Mouse (Mus musculus) heart, embryonic 11.5 days (tissue): ENCODE measurements around the gene Def6. TPM values are rescaled to one million over a fixed set of nuclear protein-coding genes. Genes with fewer than 3 reads are reported as not detected.

ENCODE experiments used
- ATAC-seq: fragments of 200-750 bp; cut with Nextera tagmentation; replicated peaks from 2 replicates; pipeline ENCODE4 v1.8.0; 2017; ENCODE audit warnings: moderate library complexity; ENCODE audit not compliant: insufficient number of reproducible peaks, low FRiP score, low TSS enrichment
- H3K27ac ChIP-seq: fragments of 300-500 bp; sonication (generic); 2 replicates; pipeline ENCODE4 v1.5.1; 2014; ENCODE audit warnings: mild to moderate bottlenecking, low read depth, low read length
- H3K27me3 ChIP-seq: fragments of 300-500 bp; sonication (generic); 2 replicates; pipeline ENCODE4 v1.6.1; 2014; ENCODE audit warnings: mild to moderate bottlenecking, low read length, mixed read lengths; ENCODE audit not compliant: control insufficient read depth, insufficient read depth
- H3K36me3 ChIP-seq: fragments of 300-500 bp; sonication (generic); 2 replicates; pipeline ENCODE4 v1.6.1; 2014; ENCODE audit warnings: mild to moderate bottlenecking, low read length, moderate library complexity, mixed read lengths; ENCODE audit not compliant: control insufficient read depth, insufficient read depth
- H3K4me1 ChIP-seq: fragments of 300-500 bp; sonication (generic); 2 replicates; pipeline ENCODE4 v1.6.1; 2014; ENCODE audit warnings: low read length; ENCODE audit not compliant: control insufficient read depth, insufficient read depth
- H3K4me2 ChIP-seq: fragments of 300-500 bp; sonication (generic); 2 replicates; pipeline ENCODE4 v1.6.1; 2014; ENCODE audit warnings: mild to moderate bottlenecking, moderate library complexity
- H3K4me3 ChIP-seq: fragments of 300-500 bp; sonication (generic); 2 replicates; pipeline ENCODE4 v1.5.1; 2014; ENCODE audit warnings: low read depth, low read length
- H3K9ac ChIP-seq: fragments of 300-500 bp; sonication (generic); 2 replicates; pipeline ENCODE4 v1.6.1; 2014; ENCODE audit warnings: mild to moderate bottlenecking, low read depth, low read length, moderate library complexity
- H3K9me3 ChIP-seq: fragments of 300-500 bp; sonication (generic); replicated peaks from 2 replicates; pipeline ENCODE4 v1.6.1; 2016; ENCODE audit warnings: low read length; ENCODE audit not compliant: control insufficient read depth
- WGBS: fragments of 180-500 bp; shearing (Covaris S2); extraction: QIAGEN DNeasy Blood & Tissue Kit; methylation state at CpG from one replicate; pipeline ENCODE4 v1.1.7; 2014; ENCODE audit not compliant: insufficient replicate concordance; 5-methylcytosine and 5-hydroxymethylcytosine counted together
- polyA plus RNA-seq: library from polyadenylated mRNA; unstranded; fragments of >200 nt; fragmentation: Nextera tagmentation; extraction: Ambion mirVana; gene quantifications from 2 replicates; pipeline ENCODE4 v1.2.1, GENCODE M21; 2014

The Def6 gene
- polyA plus RNA-seq, 1 experiment from 2014 or later, result 2.6 TPM

DNA sequence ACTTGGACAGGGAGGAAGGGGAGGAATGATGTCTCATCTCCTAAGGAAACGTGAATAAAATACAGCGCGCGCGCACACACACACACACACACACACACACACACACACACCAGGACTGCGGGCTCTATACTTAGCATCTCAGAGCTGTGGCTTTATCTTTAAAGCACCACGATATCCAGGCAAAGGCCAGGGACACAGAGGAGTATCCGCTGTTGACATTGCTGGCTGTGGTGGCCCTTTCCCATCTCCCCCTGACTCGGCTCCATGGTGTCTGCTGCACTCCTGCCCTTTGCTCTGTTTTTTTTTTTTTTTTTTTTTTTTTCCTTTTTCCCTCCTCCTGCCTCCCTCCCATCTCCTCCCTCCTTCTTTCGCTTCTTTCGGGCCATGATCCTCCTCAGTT lies 54.2 kb downstream of the Def6 start:
- H3K9me3 ChIP-seq, result no peaks in the 10 kb centered on the region
- no peak overlapping the region for H3K4me2 ChIP-seq
- no peak overlapping the region for H3K9ac ChIP-seq
- ATAC-seq, result no peak; the same call in 1 of the 2 replicates
- peaks cover 21% of the 10 kb centered on the region for H3K4me1 ChIP-seq
- H3K36me3 ChIP-seq, result no peaks in the 10 kb centered on the region
- no peak overlapping the region for H3K27ac ChIP-seq
- WGBS, result 32% methylated on average over 11 of the region's 11 CpGs
- H3K27me3 ChIP-seq, result no peaks in the 10 kb centered on the region
- no peak overlapping the region for H3K4me3 ChIP-seq

GRCm38 (mm10) chr17:28263181-28263894 lies 55.8 kb downstream of the Def6 start:
- WGBS, result 68% methylated on average over 13 of the region's 13 CpGs
- Histone ChIP-seq H3K36me3 (no peaks in the 10 kb centered on the region), H3K4me2 (no peak overlapping the region), H3K27ac (no peak overlapping the region; the same call in 1 of the 2 replicates), H3K9ac (no peak overlapping the region), H3K9me3 (no peaks in the 10 kb centered on the region), H3K4me1 (peaks cover 18% of the 10 kb centered on the region), H3K27me3 (no peaks in the 10 kb centered on the region), H3K4me3 (no peak overlapping the region)
- no peak for ATAC-seq

- no peak for ATAC-seq
- H3K4me1 ChIP-seq, result peaks cover 14% of the 10 kb centered on the region
Measured at GRCm38 (mm10) chr17:28267251-28267650, 59.7 kb downstream of the Def6 start.

DNA sequence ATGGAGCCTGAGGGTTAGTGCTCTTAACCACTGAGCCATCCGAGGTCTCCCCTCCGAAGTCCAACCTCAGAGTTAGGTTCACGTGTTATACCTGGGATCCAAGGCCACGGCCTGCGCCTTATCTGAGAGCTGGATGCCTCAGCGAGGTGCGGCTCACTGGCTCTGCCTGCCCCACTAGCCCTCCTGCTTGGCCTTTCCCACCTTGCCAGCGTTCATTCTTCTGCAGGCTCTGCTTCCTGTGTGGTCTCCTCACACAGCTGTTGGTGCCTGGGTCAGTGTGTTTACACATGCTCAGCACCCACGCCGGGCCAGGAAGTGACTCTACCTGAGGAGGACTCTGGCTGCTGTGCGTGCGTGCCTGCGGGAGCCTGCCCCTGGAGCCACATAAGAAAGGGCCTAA lies 62.6 kb downstream of the Def6 start:
- WGBS, result 56% methylated on average over 13 of the region's 13 CpGs
- peaks cover 20% of the 10 kb centered on the region for H3K4me1 ChIP-seq
- no peak overlapping the region for H3K27ac ChIP-seq
- no peaks in the 10 kb centered on the region for H3K9me3 ChIP-seq
- no peaks in the 10 kb centered on the region for H3K36me3 ChIP-seq
- ATAC-seq, result no peak
- no peak overlapping the region for H3K4me3 ChIP-seq
- H3K9ac ChIP-seq, result no peak overlapping the region
- no peaks in the 10 kb centered on the region for H3K27me3 ChIP-seq
- no peak overlapping the region for H3K4me2 ChIP-seq

More at GRCm38 (mm10) chr17:28267251-28267650, 59.7 kb downstream of the Def6 start:
- H3K27ac ChIP-seq, result no peak overlapping the region
- H3K4me2 ChIP-seq, result no peak overlapping the region
- no peak overlapping the region for H3K4me3 ChIP-seq
- no peaks in the 10 kb centered on the region for H3K9me3 ChIP-seq
- no peak overlapping the region for H3K9ac ChIP-seq
- H3K36me3 ChIP-seq, result no peaks in the 10 kb centered on the region
- H3K27me3 ChIP-seq, result no peaks in the 10 kb centered on the region
- WGBS, result 83% methylated on average over 5 of the region's 5 CpGs

DNA sequence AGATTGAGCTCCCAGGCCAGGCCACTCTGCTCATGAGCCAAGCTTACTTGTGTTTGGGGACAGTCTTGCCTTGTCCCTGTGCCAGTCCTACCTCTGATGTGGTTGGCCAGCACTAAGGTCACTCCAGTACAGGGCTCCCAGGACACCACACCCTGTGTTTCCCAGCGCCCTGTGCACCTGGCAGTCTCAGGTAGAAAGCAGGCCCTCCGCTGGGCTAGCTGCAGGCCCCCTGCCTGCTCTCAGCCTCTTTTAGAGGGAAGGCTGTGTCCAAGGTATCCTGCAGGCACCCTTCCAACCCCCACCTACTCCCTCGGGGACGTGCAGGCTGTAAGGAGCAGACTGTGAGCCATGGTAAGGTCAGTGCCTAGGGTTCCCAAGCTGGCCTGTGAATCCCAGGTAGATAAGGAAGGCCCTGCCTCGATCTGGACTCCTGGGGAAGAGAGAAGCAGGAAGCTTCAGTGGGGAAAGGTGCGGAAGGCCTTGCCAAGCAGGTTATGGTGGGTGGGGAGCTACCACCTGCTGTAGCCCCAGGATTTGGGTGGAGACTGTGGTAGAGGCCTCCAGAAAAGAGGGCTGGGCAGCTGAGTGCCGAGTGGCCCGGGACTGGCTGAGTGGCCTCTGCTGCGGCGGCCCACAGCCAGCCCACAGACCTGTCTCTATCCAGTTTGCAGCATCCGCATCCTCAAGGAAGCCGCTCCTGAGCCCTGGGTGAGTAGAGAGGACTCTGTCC lies 64.1 kb downstream of the Def6 start:
- no peaks in the 10 kb centered on the region for H3K36me3 ChIP-seq
- H3K27me3 ChIP-seq, result no peaks in the 10 kb centered on the region
- no peak overlapping the region for H3K4me3 ChIP-seq
- H3K9me3 ChIP-seq, result no peaks in the 10 kb centered on the region
- H3K4me1 ChIP-seq, result peaks cover 17% of the 10 kb centered on the region
- no peak overlapping the region for H3K9ac ChIP-seq
- no peak for ATAC-seq
- WGBS, result 78% methylated on average over 12 of the region's 12 CpGs
- H3K4me2 ChIP-seq, result no peak overlapping the region
- H3K27ac ChIP-seq, result no peak overlapping the region

DNA sequence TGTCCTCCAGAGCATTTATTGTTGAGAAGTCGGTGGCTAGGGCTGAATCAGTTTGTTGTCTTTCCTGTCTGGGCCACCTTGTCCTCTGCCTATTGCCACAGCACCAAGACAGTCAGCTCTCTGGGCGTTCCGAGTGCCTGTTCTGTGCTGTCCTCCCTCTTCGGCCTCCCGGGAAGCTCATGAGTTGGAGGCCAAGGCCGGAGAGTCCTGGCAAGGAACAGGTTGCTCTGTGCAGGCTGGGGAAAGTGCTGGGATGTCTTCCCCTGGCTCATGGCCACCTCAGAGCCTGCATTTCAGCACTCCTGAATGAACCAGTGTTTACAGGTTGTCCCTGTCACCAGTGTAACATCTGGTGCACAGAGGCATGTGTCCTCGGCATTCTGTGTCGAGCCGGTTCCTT lies 64.7 kb downstream of the Def6 start:
- Histone ChIP-seq H3K4me2 (no peak overlapping the region), H3K4me3 (no peak overlapping the region), H3K36me3 (no peaks in the 10 kb centered on the region), H3K4me1 (peaks cover 17% of the 10 kb centered on the region), H3K9me3 (no peaks in the 10 kb centered on the region), H3K9ac (no peak overlapping the region), H3K27me3 (no peaks in the 10 kb centered on the region), H3K27ac (no peak overlapping the region)
- ATAC-seq, result no peak
- 79% methylated on average over 9 of the region's 9 CpGs for WGBS

DNA sequence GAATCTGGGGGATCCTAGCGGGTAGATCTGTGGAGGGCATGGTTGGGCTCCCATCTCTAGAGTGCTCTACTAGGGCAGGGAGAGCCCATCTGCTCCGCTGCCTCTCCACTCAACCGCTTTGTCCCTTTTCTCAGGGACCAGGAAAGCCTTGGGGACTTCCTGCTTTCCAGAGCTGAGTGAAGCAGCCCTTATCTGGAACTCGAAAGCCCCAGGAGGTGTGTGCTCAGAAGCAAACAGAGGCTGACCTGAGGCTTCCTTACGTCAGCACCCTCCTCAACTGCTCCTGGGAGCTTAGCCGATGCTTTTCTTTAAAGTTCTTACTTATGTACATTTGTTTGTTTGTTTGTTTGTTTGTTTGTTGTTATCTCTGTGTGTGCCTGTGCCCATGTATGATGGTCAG lies 65.3 kb downstream of the Def6 start:
- no peak for ATAC-seq
- WGBS, result 36% methylated on average over 6 of the region's 6 CpGs
- Histone ChIP-seq H3K27ac (no peak overlapping the region), H3K4me3 (no peak overlapping the region), H3K9ac (no peak overlapping the region), H3K36me3 (no peaks in the 10 kb centered on the region), H3K27me3 (no peaks in the 10 kb centered on the region), H3K4me2 (no peak overlapping the region), H3K9me3 (no peaks in the 10 kb centered on the region), H3K4me1 (peaks cover 17% of the 10 kb centered on the region)

DNA sequence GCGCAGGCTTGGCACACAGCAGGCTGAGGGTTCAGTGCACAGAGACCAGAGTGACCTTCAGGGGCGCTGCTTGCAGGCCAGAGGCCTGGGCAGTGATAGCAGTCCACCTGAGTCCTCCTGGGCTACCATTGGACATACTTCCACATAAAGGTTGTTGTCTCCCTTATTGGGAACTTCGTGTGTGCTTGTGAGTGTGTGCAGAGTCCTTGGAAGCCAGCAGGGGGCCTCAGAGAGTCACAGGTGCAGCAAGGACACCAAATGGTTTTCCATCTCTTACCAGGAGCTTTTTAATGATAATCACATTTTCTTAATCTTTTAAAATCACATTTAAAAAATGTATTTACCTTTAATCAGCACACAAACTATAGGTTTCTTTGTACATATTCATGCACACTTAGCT lies 67.2 kb downstream of the Def6 start:
- no peak overlapping the region for H3K9ac ChIP-seq
- H3K9me3 ChIP-seq, result no peaks in the 10 kb centered on the region
- no peaks in the 10 kb centered on the region for H3K36me3 ChIP-seq
- H3K27me3 ChIP-seq, result no peaks in the 10 kb centered on the region
- no peak overlapping the region for H3K4me3 ChIP-seq
- WGBS, result 68% methylated on average over 3 of the region's 3 CpGs
- H3K4me2 ChIP-seq, result no peak overlapping the region
- ATAC-seq, result no peak
- no peak overlapping the region for H3K27ac ChIP-seq
- peaks cover 25% of the 10 kb centered on the region for H3K4me1 ChIP-seq
